Mouse (Mus musculus) hindlimb bud, embryonic 11.5 days (tissue): ENCODE results near the gene Psmb3.

Experiments used
- DNase-seq: peaks from one replicate; pipeline ENCODE4 v3.0.0-alpha.2; 2012; ENCODE audit warnings: low read depth, low spot score; ENCODE audit errors: extremely low spot score

Gene Psmb3

GRCm38 (mm10) chr11:97666794-97667193, 36.4 kb upstream of the Psmb3 start:
- DNase-seq = no peak

DNA sequence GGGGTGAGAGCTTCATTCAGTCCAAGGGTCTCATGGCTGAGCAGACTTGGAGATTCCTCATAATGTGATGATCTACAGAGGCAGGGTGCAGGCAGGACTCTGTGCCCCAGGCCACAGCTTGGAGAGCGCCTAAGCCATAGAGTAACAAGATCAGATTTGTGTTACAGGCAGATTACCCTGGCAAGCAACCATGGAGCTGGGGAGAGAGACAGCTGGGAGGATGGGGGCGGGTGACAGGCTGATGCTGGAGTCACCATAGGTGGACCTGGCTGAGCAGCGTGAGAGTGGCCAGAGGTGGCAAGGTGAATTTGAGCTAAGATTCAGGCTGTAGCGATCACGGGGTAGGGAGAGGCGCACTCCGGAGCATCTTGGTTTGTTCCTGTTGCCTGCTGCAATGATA, 35.0 kb upstream of the Psmb3 start:
- no peak for DNase-seq

GRCm38 (mm10) chr11:97669268-97669667, 33.9 kb upstream of the Psmb3 start:
- no peak for DNase-seq

- DNase-seq = no peak
Observed at GRCm38 (mm10) chr11:97669829-97670228, 33.4 kb upstream of the Psmb3 start.

GRCm38 (mm10) chr11:97670234-97671176, 32.7 kb upstream of the Psmb3 start:
- no peak for DNase-seq

GRCm38 (mm10) chr11:97671177-97671527, 32.0 kb upstream of the Psmb3 start:
- DNase-seq = no peak

GRCm38 (mm10) chr11:97673148-97673547, 30.1 kb upstream of the Psmb3 start:
- DNase-seq = no peak

DNA sequence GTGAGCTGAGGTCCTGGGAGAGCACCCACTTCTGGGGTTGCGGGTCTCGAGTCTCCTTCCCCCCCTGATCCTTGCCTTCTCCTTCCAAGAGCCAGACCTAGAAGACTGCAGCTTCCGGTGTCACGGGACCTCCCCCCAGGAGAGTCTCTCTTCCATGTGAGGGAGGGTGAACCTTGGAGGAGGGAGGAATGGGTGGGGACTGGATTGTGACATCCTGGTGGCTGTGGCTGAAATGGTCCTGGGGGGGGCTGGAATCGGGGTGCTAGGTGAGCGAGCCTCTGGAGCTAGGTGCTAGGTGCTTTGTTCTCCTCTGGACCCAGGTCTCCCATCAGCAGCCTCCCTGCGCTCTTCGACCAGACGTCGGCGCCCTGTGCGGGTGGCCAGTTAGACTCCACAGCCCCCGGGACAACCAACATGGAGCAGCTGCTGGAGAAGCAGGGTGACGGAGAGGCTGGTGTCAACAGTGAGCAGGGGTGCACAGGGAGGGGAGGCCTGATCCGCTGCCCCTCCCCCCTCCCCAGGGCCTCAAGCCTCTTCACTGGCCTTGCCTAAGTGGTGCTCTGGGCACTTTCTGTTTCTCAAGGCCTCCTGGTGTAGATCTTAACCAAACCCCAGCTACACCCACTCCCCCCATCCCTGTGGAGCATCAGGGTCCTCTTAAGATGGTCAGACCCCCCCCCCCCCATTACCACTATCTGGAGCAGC, 27.0 kb upstream of the Psmb3 start:
- DNase-seq = no peak

- DNase-seq = no peak
Observed at GRCm38 (mm10) chr11:97677381-97677780, 25.8 kb upstream of the Psmb3 start.

DNA sequence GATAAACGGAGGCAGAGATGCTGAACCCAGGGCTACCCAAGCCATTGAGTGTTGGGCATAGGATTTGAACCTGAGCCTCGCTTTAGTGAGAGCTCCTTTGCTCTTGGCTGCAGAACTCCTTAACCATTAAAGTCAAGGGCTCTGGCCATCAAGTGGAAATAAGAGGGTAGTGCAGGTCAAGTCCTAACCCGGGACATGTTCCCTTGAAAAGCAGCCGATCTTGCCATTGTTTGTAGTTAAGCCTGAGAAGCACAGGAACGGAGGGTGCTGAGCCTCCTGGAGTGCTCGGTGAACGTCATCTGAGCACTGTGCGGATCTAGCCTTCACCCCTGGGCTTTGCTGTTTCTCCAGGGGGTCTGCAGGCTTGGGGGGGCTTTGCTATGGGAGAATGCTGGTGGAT, 25.4 kb upstream of the Psmb3 start:
- no peak for DNase-seq

DNA sequence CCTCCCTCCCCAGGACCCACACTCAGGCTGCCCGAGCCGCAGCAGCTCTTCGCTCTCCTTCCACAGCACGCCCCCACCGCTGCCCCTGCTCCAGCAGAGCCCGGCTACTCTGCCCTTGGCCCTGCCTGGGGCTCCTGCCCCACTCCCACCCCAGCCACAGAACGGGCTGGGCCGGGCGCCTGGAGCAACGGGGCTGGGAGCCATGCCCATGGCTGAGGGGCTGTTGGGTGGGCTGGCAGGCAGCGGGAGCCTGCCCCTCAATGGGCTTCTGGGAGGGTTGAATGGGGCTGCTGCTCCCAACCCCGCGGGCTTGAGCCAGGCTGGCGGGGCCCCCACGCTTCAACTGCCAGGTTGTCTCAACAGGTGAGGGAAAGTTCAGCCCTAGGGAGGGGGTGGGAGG, 24.9 kb upstream of the Psmb3 start:
- no peak for DNase-seq

DNA sequence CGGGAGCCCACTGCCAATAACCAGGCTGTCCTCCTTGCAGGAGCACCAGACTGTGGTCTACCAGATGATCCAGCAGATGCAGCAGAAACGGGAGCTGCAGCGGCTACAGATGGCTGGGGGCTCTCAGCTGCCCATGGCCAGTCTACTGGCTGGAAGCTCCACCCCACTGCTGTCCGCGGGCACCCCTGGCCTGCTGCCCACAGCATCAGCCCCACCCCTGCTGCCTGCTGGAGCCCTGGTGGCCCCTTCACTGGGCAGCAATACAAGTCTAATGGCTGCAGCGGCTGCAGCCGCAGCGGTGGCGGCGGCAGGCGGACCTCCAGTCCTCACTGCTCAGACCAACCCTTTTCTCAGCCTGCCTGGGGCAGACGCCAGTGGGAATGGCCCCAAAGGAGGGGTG, 22.8 kb upstream of the Psmb3 start:
- no peak for DNase-seq

DNA sequence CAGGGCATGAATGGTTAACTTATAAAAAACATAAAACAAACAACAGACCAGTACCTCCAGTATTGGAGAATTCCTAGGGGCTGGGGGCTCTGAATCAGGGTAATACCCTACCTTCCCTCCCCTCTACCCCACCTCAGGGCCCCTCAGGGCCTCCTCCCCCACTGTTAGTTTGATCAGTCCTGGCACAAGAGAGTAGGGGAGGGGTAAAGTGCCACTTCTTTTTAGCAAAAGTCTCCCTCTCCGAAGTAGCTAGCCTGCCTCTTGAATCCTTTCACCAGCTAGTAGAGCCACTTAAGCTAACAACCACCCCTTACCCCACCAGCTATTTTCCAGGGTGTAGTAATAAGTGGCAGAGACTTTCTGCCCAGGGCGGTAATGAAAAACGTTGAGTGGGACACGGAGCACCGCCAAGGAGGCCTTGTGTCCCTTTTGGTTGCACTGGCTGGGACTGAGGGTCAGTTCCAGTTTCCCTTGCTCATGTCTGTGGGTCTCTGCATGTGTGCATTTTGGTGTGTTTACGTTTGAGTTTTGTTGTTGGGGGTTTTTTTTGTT, 20.6 kb upstream of the Psmb3 start:
- no peak for DNase-seq

- DNase-seq = no peak
Observed at GRCm38 (mm10) chr11:97684063-97684680, 19.0 kb upstream of the Psmb3 start.

DNA sequence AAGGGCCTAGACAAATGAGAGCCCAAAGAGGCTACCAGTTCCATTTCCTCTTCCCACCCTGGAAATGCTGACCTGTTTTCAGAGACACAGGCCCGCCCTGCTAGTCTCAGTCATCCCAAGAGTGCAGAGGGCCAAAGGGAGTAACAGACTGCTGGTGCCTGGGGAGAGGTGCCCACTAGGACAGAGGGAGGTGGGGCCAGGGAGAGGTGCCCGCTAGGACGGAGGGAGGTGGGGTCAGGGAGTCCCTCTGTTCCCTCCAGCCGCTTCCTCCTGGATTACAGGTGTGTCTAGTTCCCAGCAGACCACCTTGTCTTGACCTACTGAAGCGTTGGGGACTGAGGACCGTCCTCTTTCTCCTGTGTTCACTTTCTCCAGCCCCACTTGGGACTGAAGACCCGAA, 18.4 kb upstream of the Psmb3 start:
- no peak for DNase-seq

- DNase-seq = no peak
Observed at GRCm38 (mm10) chr11:97685613-97686321, 17.4 kb upstream of the Psmb3 start, which contains the start of gene Cisd3. Gene Cisd3, plus strand, starts transcription at chr11:97685826.

DNA sequence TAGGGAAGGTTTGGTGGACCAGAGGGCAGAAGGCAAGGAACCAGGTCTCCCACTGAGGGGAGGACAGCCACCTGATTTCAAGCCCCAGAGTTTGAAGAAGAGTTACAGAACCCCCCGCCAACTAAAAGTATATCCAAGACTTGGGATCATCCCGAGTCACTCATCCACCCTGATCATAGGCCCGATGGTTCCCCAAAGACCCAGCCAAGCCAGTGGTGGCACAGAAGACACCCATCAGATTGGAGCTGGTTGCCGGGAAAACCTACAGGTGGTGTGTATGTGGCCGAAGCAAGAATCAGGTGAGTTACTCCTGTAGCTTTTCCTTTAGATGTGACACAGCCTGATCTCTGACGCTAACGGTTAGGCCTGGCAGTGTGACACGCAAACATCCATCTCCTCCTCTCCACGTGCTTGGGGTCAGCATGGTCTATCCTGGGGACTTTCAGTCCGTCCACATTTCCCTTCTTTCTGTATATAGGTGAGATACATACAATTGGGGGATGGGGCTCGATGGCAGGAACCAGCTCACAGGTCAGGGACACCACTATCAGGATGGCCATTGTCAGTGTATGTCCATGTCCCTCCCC, 16.8 kb upstream of the Psmb3 start:
- DNase-seq = no peak

DNA sequence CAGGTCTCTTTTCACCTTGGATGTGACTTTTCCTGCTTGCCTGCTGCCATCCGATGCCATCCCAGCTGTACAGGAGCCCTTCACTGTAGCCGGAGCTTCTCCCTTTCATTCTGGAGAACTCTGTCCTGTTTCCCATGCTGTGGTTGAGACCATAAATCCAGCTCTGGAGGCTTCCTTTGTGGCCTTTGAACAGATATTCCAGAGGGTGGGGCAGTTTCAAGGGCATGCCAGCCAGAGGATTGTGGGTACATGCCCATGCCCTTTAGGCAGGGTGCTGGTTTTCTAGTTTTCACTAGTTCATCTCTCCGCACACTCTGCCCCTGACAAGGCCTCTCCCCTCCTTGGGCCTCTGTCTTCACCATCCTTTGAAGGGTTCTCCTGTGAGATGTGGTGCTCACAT, 16.1 kb upstream of the Psmb3 start:
- no peak for DNase-seq

GRCm38 (mm10) chr11:97689861-97690260, 13.3 kb upstream of the Psmb3 start:
- DNase-seq = no peak

- DNase-seq = no peak
Observed at GRCm38 (mm10) chr11:97694435-97694834, 8.8 kb upstream of the Psmb3 start.
